Mouse (Mus musculus) forebrain, embryonic 14.5 days (tissue): ENCODE results near the gene Spen. TPM values are rescaled to one million over a fixed set of nuclear protein-coding genes. Genes with fewer than 3 reads are reported as not detected.

Source experiments
- polyA plus RNA-seq: library from polyadenylated mRNA; unstranded; fragments of >200 nt; fragmentation: Nextera tagmentation; extraction: Ambion mirVana; gene quantifications from 2 replicates; pipeline ENCODE4 v1.2.1, GENCODE M21; 2014

Gene Spen
- polyA plus RNA-seq, 1 experiment from 2014 or later, result 10.7 TPM

Other genes starting within 250 kb of the Spen start
- 0.58 and 0.64 TPM in 2 replicates for gene Epha2, start 237.4 kb downstream of the Spen start, polyA plus RNA-seq
- 10.2 and 15.8 TPM in 2 replicates for gene Fam131c, start 170.4 kb downstream of the Spen start, polyA plus RNA-seq
- not detected in 2 replicates for gene Clcnka, start 139.9 kb downstream of the Spen start, polyA plus RNA-seq
- not detected in 2 replicates for gene Clcnkb, start 122.6 kb downstream of the Spen start, polyA plus RNA-seq
- gene Hspb7, start 117.8 kb downstream of the Spen start, polyA plus RNA-seq, result not detected in 2 replicates
- gene Srarp, start 102.5 kb downstream of the Spen start, polyA plus RNA-seq, result 0.33 TPM in 1 of 2 replicates, not detected in the other
- gene Zbtb17, start 93.9 kb downstream of the Spen start, polyA plus RNA-seq, result 41.3 and 46.5 TPM in 2 replicates
- 15.1 and 19.7 TPM in 2 replicates for gene Fblim1, start 67.5 kb upstream of the Spen start, polyA plus RNA-seq
- 0.12 TPM in 1 of 2 replicates, not detected in the other for gene Tmem82, start 80.0 kb upstream of the Spen start, polyA plus RNA-seq
- 0.07 TPM in 1 of 2 replicates, not detected in the other for gene Slc25a34, start 85.2 kb upstream of the Spen start, polyA plus RNA-seq
- gene Plekhm2, start 126.3 kb upstream of the Spen start, polyA plus RNA-seq, result 3.6 and 3.9 TPM in 2 replicates
- 2.5 TPM in 1 of 2 replicates, not detected in the other for gene Rsc1a1, start 147.0 kb upstream of the Spen start, polyA plus RNA-seq
- 6.7 and 9.3 TPM in 2 replicates for gene Ddi2, start 184.8 kb upstream of the Spen start, polyA plus RNA-seq
- not detected in 2 replicates for gene Agmat, start 208.1 kb upstream of the Spen start, polyA plus RNA-seq